Mouse (Mus musculus): Measurements from ENCODE around the gene Dpyd. TPM values are rescaled to one million over a fixed set of nuclear protein-coding genes. Genes with fewer than 3 reads are reported as not detected.

The Dpyd gene
- polyA plus RNA-seq, 1 experiment from 2014 or later, result 37.3 TPM

DNA sequence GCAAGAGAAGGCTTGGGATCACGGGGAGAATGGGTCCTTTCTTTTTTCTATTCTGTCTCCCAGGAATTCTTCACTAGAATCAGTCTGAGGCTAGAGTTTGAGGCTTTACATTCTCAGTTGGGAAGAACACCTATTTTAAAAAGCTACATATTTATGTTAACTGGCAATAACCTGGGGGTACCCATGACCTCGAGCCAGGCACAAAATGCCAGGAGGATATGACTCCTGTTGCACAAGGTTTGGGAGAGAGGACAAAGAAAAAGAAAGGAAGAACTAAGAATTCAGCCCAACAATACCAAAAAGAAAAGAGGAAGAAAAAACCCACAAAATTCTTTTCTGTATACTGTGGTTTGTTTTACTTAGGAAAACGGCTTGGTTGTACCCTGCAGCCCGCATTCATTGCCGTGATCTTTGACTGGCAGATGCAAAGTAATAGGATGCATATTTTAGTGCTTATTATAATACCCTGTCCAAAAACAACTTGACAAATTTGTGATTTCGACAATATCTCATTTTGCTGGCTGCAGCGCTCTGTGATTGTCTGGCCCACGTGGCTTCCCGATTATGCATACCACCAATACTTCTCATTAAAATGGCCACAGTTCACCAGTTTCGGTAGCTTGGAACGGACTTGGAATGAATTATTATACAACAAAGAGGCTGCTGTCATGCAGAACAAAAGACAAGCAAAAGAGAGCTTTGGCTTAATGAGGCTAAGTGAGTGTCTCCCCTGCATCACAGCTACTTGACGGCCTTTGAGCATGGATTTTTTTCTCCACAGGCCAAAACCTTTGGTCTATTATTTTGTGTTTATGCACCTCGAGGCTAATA, 799.8 kb downstream of the Dpyd start:
- no peaks in the 10 kb centered on the region for H3K9me3 ChIP-seq (ENCODE audit: control insufficient read depth, low read length)
- H3K4me2 ChIP-seq (ENCODE audit: low read depth, low read length), result no peak overlapping the region
- no peak for ATAC-seq
- H3K4me1 ChIP-seq (ENCODE audit: control insufficient read depth, insufficient read depth, low read length), result no peaks in the 10 kb centered on the region
- no peak overlapping the region for H3K9ac ChIP-seq (ENCODE audit: low read depth, low read length)
- WGBS, result 75% methylated on average over 13 of the region's 13 CpGs
- H3K36me3 ChIP-seq (ENCODE audit: control insufficient read depth, insufficient read depth, low read length), result no peaks in the 10 kb centered on the region
- no peak overlapping the region for H3K4me3 ChIP-seq (ENCODE audit: low read length)
- no peak overlapping the region for H3K27ac ChIP-seq (ENCODE audit: low read length)
- H3K27me3 ChIP-seq (replicated peaks; ENCODE audit: control insufficient read depth, insufficient read depth, low read length), result no peaks in the 10 kb centered on the region

DNA sequence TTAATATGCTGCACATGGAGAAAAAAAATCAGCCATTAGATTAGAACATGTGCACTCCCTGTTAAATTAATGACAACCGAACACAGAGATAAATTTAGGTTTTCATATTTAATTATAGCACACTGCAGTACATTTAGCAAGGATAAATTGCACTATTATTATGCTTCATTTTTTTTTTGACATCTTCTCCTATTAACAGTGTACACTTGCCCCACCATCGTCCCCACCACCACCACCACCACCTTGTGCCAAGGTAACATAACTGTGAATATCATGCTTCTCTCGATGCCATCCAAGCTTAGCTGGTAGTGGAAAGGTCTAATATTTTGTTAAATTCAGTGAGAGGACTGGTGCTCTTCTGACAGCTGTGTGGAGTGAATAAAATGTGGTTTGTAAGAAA, 800.5 kb downstream of the Dpyd start:
- WGBS, result 80% methylated on average over 3 of the region's 3 CpGs
- Histone ChIP-seq H3K27me3 (replicated peaks; ENCODE audit: control insufficient read depth, insufficient read depth, low read length) (no peaks in the 10 kb centered on the region), H3K27ac (ENCODE audit: low read length) (no peak overlapping the region), H3K4me3 (ENCODE audit: low read length) (no peak overlapping the region), H3K9me3 (ENCODE audit: control insufficient read depth, low read length) (no peaks in the 10 kb centered on the region), H3K9ac (ENCODE audit: low read depth, low read length) (no peak overlapping the region), H3K4me1 (ENCODE audit: control insufficient read depth, insufficient read depth, low read length) (no peaks in the 10 kb centered on the region), H3K4me2 (ENCODE audit: low read depth, low read length) (no peak overlapping the region), H3K36me3 (ENCODE audit: control insufficient read depth, insufficient read depth, low read length) (no peaks in the 10 kb centered on the region)
- ATAC-seq, result no peak

DNA sequence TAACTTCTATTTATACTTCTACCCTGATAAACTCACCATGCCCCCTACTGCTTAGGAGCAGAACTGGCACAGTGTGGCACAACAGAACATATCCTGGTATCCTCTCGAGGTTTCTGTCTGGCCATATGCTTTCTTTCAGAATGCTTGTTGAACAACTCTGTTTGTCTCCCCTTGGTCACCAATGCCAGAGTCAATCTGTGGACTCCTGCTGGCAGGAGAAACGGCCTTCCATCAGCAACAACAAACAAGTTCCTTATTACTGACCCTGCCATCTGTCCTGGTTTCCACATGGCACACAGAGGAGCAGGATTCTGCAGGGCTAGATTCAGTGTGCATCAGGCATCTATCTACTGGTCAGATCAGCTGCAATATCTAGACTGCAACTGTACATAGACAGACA, 807.0 kb downstream of the Dpyd start:
- Histone ChIP-seq H3K4me3 (ENCODE audit: low read length) (no peak overlapping the region), H3K4me2 (ENCODE audit: low read depth, low read length) (no peak overlapping the region), H3K9me3 (ENCODE audit: control insufficient read depth, low read length) (no peaks in the 10 kb centered on the region), H3K9ac (ENCODE audit: low read depth, low read length) (no peak overlapping the region), H3K4me1 (ENCODE audit: control insufficient read depth, insufficient read depth, low read length) (no peaks in the 10 kb centered on the region), H3K36me3 (ENCODE audit: control insufficient read depth, insufficient read depth, low read length) (no peaks in the 10 kb centered on the region), H3K27ac (ENCODE audit: low read length) (no peak overlapping the region), H3K27me3 (replicated peaks; ENCODE audit: control insufficient read depth, insufficient read depth, low read length) (no peaks in the 10 kb centered on the region)
- no peak for ATAC-seq
- WGBS, result 53% methylated on average over 2 of the region's 2 CpGs

DNA sequence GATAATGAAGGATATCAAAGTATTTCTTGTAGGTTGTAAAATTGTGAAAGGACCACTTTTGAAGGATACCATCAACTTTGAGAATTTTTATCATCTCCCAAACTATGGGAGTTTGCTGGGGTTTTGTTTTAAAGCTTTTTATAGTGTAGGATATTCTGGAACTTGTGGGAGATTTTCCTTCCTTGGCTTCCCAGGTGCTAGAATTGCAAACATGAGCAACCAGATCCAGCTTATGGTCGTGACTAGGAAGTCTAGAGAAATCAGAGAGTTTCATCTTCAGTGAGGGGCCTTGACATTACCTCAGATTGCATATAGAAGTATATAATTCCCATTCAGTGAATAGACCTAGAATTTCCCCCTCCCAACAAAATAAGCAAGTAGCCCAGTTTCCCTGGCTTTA, 819.2 kb downstream of the Dpyd start:
- Histone ChIP-seq H3K4me1 (ENCODE audit: control insufficient read depth, insufficient read depth, low read length) (no peaks in the 10 kb centered on the region), H3K9ac (ENCODE audit: low read depth, low read length) (no peak overlapping the region), H3K4me3 (ENCODE audit: low read length) (no peak overlapping the region), H3K27me3 (replicated peaks; ENCODE audit: control insufficient read depth, insufficient read depth, low read length) (no peaks in the 10 kb centered on the region), H3K4me2 (ENCODE audit: low read depth, low read length) (no peak overlapping the region), H3K36me3 (ENCODE audit: control insufficient read depth, insufficient read depth, low read length) (no peaks in the 10 kb centered on the region), H3K9me3 (ENCODE audit: control insufficient read depth, low read length) (no peaks in the 10 kb centered on the region), H3K27ac (ENCODE audit: low read length) (no peak overlapping the region)
- no peak for ATAC-seq
- 67% methylated on average over 1 of the region's 1 CpGs for WGBS

DNA sequence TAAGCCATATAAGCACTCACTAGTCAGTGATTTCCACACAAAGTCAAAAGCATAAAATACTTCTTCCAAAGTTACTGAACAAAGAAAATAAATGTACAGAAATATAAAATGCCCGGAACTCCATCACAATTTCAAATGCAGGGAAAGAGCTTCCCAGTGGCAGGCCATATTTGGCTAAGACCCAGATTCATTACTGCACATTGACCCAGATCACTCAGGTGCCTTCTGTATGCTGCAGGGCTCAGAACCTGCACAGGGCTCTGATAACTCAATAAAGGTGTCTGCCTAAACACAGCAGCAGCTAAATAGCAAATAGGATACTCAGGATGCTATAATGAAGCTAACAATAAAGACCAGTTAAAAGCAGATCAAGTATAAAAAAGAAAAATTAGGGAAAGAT, 820.5 kb downstream of the Dpyd start:
- H3K9ac ChIP-seq (ENCODE audit: low read depth, low read length), result no peak overlapping the region
- no peaks in the 10 kb centered on the region for H3K36me3 ChIP-seq (ENCODE audit: control insufficient read depth, insufficient read depth, low read length)
- H3K4me1 ChIP-seq (ENCODE audit: control insufficient read depth, insufficient read depth, low read length), result no peaks in the 10 kb centered on the region
- H3K27ac ChIP-seq (ENCODE audit: low read length), result no peak overlapping the region
- no peaks in the 10 kb centered on the region for H3K27me3 ChIP-seq (replicated peaks; ENCODE audit: control insufficient read depth, insufficient read depth, low read length)
- 94% methylated on average over 1 of the region's 1 CpGs for WGBS
- no peak for ATAC-seq
- H3K4me2 ChIP-seq (ENCODE audit: low read depth, low read length), result no peak overlapping the region
- no peaks in the 10 kb centered on the region for H3K9me3 ChIP-seq (ENCODE audit: control insufficient read depth, low read length)
- no peak overlapping the region for H3K4me3 ChIP-seq (ENCODE audit: low read length)

DNA sequence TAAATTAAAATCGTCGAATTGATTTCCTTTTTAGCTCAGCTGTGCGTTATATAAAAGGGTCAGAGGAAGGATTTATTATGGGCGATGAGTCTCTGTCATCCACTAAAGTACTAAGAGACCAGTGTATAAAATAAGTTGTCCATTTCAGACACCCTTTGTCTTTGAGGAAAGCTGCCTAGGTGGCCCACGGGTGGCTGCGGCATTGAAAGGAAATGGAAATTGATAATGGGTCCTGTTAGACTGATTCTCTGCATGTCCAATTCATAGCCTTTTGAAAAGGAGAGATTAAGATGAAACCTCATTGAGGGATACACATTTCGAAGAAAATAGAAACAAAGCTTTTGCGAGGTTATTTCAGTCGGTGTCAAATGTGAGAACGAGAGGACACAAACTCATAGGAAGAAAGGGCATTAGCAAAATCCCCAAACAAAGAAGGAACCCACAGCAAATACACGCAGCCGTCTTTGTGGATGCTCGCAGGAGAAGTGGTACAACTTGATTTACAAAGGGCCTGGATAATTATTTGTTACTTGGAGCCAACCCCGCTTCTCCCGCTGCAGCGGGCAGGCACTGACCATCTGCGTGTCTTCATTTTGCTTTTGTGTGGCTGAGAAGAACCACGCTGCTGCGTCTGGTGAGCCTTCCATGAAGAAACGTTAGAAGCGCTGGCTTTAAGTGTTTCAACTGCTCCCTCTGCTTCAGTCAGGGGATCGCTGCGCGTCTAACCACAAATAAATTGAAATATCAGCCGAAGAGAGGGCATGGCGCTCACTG, 825.6 kb downstream of the Dpyd start:
- H3K36me3 ChIP-seq (ENCODE audit: control insufficient read depth, insufficient read depth, low read length), result no peaks in the 10 kb centered on the region
- H3K9me3 ChIP-seq (ENCODE audit: control insufficient read depth, low read length), result no peaks in the 10 kb centered on the region
- H3K27ac ChIP-seq (ENCODE audit: low read length), result no peak overlapping the region
- ATAC-seq, result no peak
- no peaks in the 10 kb centered on the region for H3K4me1 ChIP-seq (ENCODE audit: control insufficient read depth, insufficient read depth, low read length)
- H3K27me3 ChIP-seq (replicated peaks; ENCODE audit: control insufficient read depth, insufficient read depth, low read length), result no peaks in the 10 kb centered on the region
- no peak overlapping the region for H3K4me3 ChIP-seq (ENCODE audit: low read length)
- no peak overlapping the region for H3K9ac ChIP-seq (ENCODE audit: low read depth, low read length)
- H3K4me2 ChIP-seq (ENCODE audit: low read depth, low read length), result no peak overlapping the region
- 62% methylated on average over 26 of the region's 26 CpGs for WGBS

DNA sequence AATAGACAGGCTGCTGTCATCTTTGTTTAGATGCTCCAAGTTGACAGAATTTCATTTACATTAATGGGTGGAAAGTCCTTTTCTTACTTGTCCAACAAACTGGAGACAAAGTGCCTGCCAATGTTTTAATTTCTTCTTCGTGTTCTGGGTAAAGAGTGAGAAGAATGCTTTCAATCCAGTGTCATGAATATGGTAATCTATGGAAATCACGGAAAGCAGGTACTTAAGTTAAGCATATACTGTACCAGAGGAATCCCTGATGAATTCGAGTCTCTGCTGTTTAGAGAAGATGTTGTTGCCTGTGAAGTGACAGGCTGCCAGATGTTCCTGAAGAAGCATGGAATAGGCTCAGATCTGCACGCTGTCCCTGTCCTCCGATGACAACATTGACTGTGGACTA, 835.3 kb downstream of the Dpyd start:
- Histone ChIP-seq H3K27ac (ENCODE audit: low read length) (no peak overlapping the region), H3K36me3 (ENCODE audit: control insufficient read depth, insufficient read depth, low read length) (no peaks in the 10 kb centered on the region), H3K9ac (ENCODE audit: low read depth, low read length) (no peak overlapping the region), H3K9me3 (ENCODE audit: control insufficient read depth, low read length) (no peaks in the 10 kb centered on the region), H3K4me2 (ENCODE audit: low read depth, low read length) (no peak overlapping the region), H3K4me1 (ENCODE audit: control insufficient read depth, insufficient read depth, low read length) (no peaks in the 10 kb centered on the region), H3K4me3 (ENCODE audit: low read length) (no peak overlapping the region), H3K27me3 (replicated peaks; ENCODE audit: control insufficient read depth, insufficient read depth, low read length) (no peaks in the 10 kb centered on the region)
- no peak for ATAC-seq
- WGBS, result 58% methylated on average over 5 of the region's 5 CpGs

DNA sequence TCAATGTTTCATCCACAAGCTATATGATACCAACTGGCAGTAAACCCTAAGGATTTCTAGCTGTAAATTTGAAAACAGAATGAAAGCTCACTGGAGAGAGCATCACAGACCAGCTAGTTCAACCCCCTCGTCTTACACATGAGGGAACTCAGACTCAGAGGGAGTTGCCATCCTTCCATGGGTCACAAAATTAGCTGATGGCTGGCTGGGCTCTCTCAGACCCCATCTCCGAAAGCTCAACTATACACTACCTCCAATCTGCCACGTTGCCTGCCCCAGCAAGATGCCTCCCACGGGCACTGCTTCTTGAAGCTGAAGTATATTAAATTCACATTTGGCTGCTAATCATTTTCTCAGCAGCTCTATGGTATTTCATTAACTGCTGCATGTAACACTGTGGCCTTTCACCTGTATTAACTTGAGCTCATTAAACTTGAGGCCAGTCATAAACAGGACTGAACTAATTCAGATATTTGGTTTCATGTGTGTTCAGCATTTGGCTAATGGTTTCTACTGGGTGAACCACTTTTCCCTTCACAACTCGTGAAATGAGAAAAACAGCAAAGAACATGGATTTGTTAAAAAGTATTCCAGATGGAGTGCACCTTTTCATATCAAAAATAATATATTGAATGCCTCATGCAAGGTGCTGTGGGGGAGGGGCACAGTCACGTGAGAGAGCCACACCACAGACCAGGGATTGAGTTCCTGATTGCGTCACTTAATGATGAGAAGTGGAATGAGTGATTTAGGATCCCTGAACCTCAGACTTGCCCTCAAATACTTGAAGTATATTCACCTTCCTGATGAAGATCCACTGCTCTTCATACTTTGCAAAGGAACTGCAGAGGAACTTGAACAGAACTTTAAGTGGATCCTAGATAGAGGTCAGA, 841.2 kb downstream of the Dpyd start:
- H3K9me3 ChIP-seq (ENCODE audit: control insufficient read depth, low read length), result no peaks in the 10 kb centered on the region
- no peak for ATAC-seq
- H3K9ac ChIP-seq (ENCODE audit: low read depth, low read length), result no peak overlapping the region
- WGBS, result 72% methylated on average over 7 of the region's 7 CpGs
- no peak overlapping the region for H3K4me2 ChIP-seq (ENCODE audit: low read depth, low read length)
- no peaks in the 10 kb centered on the region for H3K27me3 ChIP-seq (replicated peaks; ENCODE audit: control insufficient read depth, insufficient read depth, low read length)
- no peaks in the 10 kb centered on the region for H3K4me1 ChIP-seq (ENCODE audit: control insufficient read depth, insufficient read depth, low read length)
- no peak overlapping the region for H3K27ac ChIP-seq (ENCODE audit: low read length)
- no peak overlapping the region for H3K4me3 ChIP-seq (ENCODE audit: low read length)
- H3K36me3 ChIP-seq (ENCODE audit: control insufficient read depth, insufficient read depth, low read length), result no peaks in the 10 kb centered on the region

DNA sequence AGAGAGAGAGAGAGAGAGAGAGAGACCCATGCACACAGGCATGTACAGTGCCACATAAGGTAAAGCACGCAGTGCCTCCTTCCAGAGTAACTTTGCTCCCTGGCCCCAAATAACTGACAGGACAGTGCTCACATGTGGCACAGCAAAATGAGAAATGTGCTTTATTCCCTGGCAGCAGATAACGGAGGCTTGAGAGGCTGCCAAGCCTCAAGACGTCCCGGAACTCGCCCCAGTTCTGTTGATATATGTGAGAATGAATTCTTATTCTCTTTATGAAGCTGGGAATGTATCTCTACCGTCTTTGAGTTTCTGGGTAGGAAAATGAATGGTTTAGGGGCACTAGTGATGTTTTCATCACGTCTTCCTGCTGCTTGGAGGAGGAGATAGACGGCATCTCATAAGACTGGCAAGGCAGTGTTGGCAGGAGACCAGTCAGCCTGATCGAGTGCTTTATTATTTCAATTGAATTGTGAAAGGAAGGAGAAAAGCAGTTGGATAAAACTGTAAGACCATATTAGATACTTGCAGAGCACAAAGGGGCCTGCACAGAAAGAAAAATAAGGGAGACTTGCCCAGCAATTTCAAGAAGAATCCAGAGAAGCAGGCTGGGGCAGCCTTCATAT, 857.3 kb downstream of the Dpyd start:
- no peaks in the 10 kb centered on the region for H3K27me3 ChIP-seq (replicated peaks; ENCODE audit: control insufficient read depth, insufficient read depth, low read length)
- no peaks in the 10 kb centered on the region for H3K4me1 ChIP-seq (ENCODE audit: control insufficient read depth, insufficient read depth, low read length)
- H3K9ac ChIP-seq (ENCODE audit: low read depth, low read length), result no peak overlapping the region
- H3K36me3 ChIP-seq (ENCODE audit: control insufficient read depth, insufficient read depth, low read length), result no peaks in the 10 kb centered on the region
- 64% methylated on average over 9 of the region's 9 CpGs for WGBS
- no peaks in the 10 kb centered on the region for H3K9me3 ChIP-seq (ENCODE audit: control insufficient read depth, low read length)
- no peak overlapping the region for H3K4me2 ChIP-seq (ENCODE audit: low read depth, low read length)
- no peak overlapping the region for H3K4me3 ChIP-seq (ENCODE audit: low read length)
- no peak for ATAC-seq
- H3K27ac ChIP-seq (ENCODE audit: low read length), result no peak overlapping the region
